Mouse (Mus musculus): ENCODE measurements around the gene Aktip. TPM values are rescaled to one million over a fixed set of nuclear protein-coding genes. Genes with fewer than 3 reads are reported as not detected.

Aktip gene
- total RNA-seq, 2 experiments from 2014 or later = 137 to 138 TPM

Other genes with a start within 250 kb of the Aktip start
- 10 to 100 TPM; 38.8 to 40.4 TPM for gene Rbl2, start 129.9 kb downstream of the Aktip start, total RNA-seq (2021)
- 10 to 100 TPM; 23.2 to 29.2 TPM for gene Rpgrip1l, start 113.3 kb upstream of the Aktip start, total RNA-seq (2021)
- 100 to 1,000 TPM; 159 to 163 TPM for gene Fto, start 113.5 kb upstream of the Aktip start, total RNA-seq (2021)